Mouse (Mus musculus): ENCODE data around the gene Enpp1.

DNA sequence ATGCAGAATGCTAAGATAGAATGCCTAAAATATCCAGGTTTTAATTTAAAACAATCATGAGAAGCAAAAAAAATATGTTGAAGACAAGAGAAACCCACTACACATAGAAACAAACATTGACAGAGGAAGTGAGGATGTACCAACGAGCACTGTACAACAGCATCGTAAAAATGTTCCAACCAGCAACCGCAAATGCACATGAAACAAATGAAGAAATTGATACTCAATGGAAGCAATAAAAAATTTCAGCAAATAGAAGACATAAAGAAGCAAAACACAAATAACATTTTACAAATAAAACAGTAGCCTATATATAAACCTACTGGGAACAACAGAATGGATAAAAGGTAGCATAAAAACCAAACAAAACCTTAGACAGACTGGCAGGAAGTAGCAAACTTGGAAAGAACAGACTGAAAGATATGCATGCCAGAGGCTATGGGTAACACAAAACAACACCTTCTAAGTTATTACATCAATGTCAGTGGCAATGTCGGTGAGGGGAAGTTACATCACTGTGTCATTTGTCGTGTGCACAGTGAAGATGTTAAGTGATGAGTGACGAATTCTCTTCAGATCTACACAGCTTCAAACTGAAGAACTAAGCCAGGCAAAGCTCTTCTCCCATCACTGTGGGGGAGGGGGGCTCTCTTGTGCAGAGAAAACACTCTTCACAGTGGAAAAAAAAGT, 71.6 kb downstream of the Enpp1 start:
- no peak for TF ChIP-seq EP300 (IDR thresholded peaks at IDR 0.05; ENCODE audit: low read depth)
- no peak for TF ChIP-seq CTCF (IDR thresholded peaks at IDR 0.05; ENCODE audit: low read depth)

All from liver, postnatal 0 days (tissue).